Mouse (Mus musculus): ENCODE data around the gene Selp.

Selp gene

GRCm38 (mm10) chr1:164176856-164177255 lies 61.8 kb downstream of the Selp start:
- no peak for DNase-seq (ENCODE audit: low spot score in 2 of 2)

- peak in 1 of 2 experiments; percentile 12 for DNase-seq (ENCODE audit: low spot score in 2 of 2)
Measured at GRCm38 (mm10) chr1:164178429-164178828, 63.4 kb downstream of the Selp start.

- DNase-seq (ENCODE audit: low spot score in 2 of 2), result peak in 1 of 2 experiments; percentile 68
Measured at GRCm38 (mm10) chr1:164184142-164184870, 69.2 kb downstream of the Selp start.

- no peak for DNase-seq (ENCODE audit: low spot score in 2 of 2)
Measured at GRCm38 (mm10) chr1:164184871-164185223, 69.8 kb downstream of the Selp start.

- no peak for DNase-seq (ENCODE audit: low spot score in 2 of 2)
Measured at GRCm38 (mm10) chr1:164185316-164185715, 70.3 kb downstream of the Selp start.

GRCm38 (mm10) chr1:164187002-164187560 lies 72.0 kb downstream of the Selp start:
- DNase-seq (ENCODE audit: low spot score in 2 of 2), result no peak

- no peak for DNase-seq (ENCODE audit: low spot score in 2 of 2)
Measured at GRCm38 (mm10) chr1:164199551-164199950, 84.5 kb downstream of the Selp start.

Data from left cerebral cortex, adult 9 months (tissue).